Mouse (Mus musculus): Measurements from ENCODE around the gene Smok3c. TPM values are rescaled to one million over a fixed set of nuclear protein-coding genes. Genes with fewer than 3 reads are reported as not detected.
"Not testable (repeated sequence)": the region's sequence is repeated elsewhere in the genome, so short reads cannot be mapped to it uniquely, and the experiment has no call there.

Smok3c gene
- total RNA-seq, 2 experiments from 2014 or later = not detected

DNA sequence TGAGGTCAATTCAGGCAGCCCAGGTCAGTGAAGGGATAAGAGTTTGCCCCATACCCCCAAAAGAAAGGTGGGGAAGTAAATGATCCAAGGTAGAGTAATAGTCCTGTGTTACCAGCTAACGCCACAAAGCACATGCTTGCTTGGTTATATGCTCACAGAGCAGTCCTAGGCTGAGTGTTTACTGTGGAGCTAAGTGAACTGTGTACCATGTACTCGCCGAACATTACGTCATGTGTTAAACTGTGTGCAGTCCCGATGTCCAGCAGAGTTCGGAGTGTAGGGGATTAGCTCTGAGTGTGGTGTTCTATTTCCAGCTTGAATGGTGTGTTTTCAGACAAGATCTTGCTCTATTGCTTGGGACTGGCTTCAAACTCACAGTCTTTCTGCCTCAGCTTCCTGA, 41.5 kb downstream of the Smok3c start:
- no peak for ATAC-seq (replicated peaks; ENCODE audit: poor library complexity)

DNA sequence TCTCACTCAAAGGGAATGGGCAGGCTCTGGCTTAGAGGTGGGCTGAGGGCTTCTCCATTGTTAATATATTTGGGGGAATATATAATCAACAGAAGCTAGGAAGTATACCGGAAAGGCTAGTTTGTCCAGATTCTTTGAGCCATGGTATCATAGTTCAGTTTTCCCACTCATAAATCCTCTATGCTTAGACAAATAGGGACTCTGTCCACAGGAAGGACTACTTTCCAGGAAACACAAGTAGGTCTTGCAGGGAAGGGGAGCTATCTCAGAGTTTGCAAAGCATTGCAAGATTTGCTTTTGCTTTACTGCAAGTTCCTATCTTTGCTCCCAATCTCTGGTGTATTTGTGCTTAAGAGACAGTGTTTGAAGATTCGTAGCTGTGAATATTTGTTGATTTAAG, 52.0 kb downstream of the Smok3c start:
- no peak for ATAC-seq (replicated peaks; ENCODE audit: poor library complexity)

DNA sequence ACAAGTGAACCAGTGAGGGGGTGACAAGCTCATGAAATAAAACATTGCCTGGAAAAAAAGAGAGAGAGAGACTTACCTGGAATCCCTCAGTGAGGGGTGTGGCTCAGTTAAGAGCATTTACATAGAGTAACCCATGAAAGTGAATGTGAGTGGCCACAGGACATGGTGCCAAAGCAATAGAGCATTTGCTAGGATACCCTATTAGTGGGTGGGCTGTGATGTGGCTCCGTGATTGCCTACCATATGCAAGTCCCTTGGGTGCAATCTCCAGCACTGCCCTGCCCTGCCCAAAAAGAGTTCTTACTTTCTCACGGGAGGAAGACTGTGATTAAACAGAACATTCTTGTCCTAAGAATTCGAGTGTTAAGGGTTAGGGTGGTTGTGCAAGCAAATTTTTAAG, 54.1 kb downstream of the Smok3c start:
- no peak for ATAC-seq (replicated peaks; ENCODE audit: poor library complexity)

DNA sequence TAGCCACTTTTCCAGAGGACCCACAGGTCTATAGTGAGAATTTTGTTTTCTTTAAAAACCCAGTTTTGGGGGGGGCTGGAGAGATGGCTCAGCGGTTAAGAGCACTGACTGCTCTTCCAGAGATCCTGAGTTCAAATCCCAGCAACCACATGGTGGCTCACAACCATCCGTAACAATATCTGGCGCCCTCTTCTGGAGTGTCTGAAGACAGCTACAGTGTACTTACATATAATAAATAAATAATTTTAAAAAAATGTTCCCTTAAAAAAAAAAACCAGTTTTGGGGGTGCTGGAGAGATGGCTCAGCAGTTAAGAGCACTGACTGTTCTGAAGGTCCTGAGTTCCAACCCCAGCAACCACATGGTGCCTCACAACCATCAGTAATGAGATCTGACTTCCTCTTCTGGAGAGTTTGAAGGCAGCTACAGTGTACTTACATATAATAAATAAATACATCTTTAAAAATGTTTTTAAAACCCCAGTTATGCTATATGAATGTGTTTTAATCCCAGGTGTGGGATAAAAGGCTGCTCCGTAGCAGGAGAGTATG, 56.9 kb downstream of the Smok3c start:
- ATAC-seq (replicated peaks; ENCODE audit: poor library complexity) = not testable (repeated sequence)

Other genes starting within 250 kb of the Smok3c start
- 6.8 and 10.5 TPM in 2 replicates for gene Pilra, start 216.9 kb upstream of the Smok3c start, total RNA-seq (2015)
- gene Pilra, start 216.9 kb upstream of the Smok3c start, total RNA-seq (2017) = 6.7 and 6.9 TPM in 2 replicates
- gene Pilrb1, start 195.1 kb upstream of the Smok3c start, total RNA-seq (2015) = 15.7 and 16.8 TPM in 2 replicates
- 11.6 and 19.9 TPM in 2 replicates for gene Pilrb1, start 195.1 kb upstream of the Smok3c start, total RNA-seq (2017)
- 20.2 and 43.2 TPM in 2 replicates for gene Pilrb2, start 181.4 kb upstream of the Smok3c start, total RNA-seq (2015)
- 9.6 and 14.9 TPM in 2 replicates for gene Pilrb2, start 181.4 kb upstream of the Smok3c start, total RNA-seq (2017)
- not detected in 2 replicates for gene Cyp3a13, start 131.6 kb upstream of the Smok3c start, total RNA-seq (2015)
- not detected in 2 replicates for gene Cyp3a13, start 131.6 kb upstream of the Smok3c start, total RNA-seq (2017)
- not detected in 2 replicates for gene Gjc3, start 90.1 kb upstream of the Smok3c start, total RNA-seq (2015)
- gene Gjc3, start 90.1 kb upstream of the Smok3c start, total RNA-seq (2017) = not detected in 2 replicates
- not detected in 2 replicates for gene Azgp1, start 71.7 kb upstream of the Smok3c start, total RNA-seq (2015)
- not detected in 2 replicates for gene Azgp1, start 71.7 kb upstream of the Smok3c start, total RNA-seq (2017)
- not detected in 2 replicates for gene Smok3a, start 31.9 kb upstream of the Smok3c start, total RNA-seq (2015)
- gene Smok3a, start 31.9 kb upstream of the Smok3c start, total RNA-seq (2017) = not detected in 2 replicates
- not detected in 2 replicates for gene Smok3b, start 31.8 kb upstream of the Smok3c start, total RNA-seq (2015)
- not detected in 2 replicates for gene Smok3b, start 31.8 kb upstream of the Smok3c start, total RNA-seq (2017)
- 26.0 and 30.1 TPM in 2 replicates for gene Zkscan1, start 31.9 kb downstream of the Smok3c start, total RNA-seq (2015)
- 19.9 and 25.2 TPM in 2 replicates for gene Zkscan1, start 31.9 kb downstream of the Smok3c start, total RNA-seq (2017)
- 13.9 and 14.0 TPM in 2 replicates for gene Zscan21, start 63.7 kb downstream of the Smok3c start, total RNA-seq (2015)
- gene Zscan21, start 63.7 kb downstream of the Smok3c start, total RNA-seq (2017) = 11.8 and 12.5 TPM in 2 replicates
- gene Zfp113, start 102.5 kb downstream of the Smok3c start, total RNA-seq (2015) = 6.5 and 7.5 TPM in 2 replicates
- gene Zfp113, start 102.5 kb downstream of the Smok3c start, total RNA-seq (2017) = 7.8 and 8.0 TPM in 2 replicates
- 161 and 164 TPM in 2 replicates for gene Cops6, start 107.9 kb downstream of the Smok3c start, total RNA-seq (2015)
- gene Cops6, start 107.9 kb downstream of the Smok3c start, total RNA-seq (2017) = 54.4 and 55.6 TPM in 2 replicates
- 14.3 and 15.9 TPM in 2 replicates for gene Ap4m1, start 118.8 kb downstream of the Smok3c start, total RNA-seq (2015)
- 34.1 and 36.9 TPM in 2 replicates for gene Ap4m1, start 118.8 kb downstream of the Smok3c start, total RNA-seq (2017)
- 239 and 250 TPM in 2 replicates for gene Mcm7, start 119.2 kb downstream of the Smok3c start, total RNA-seq (2015)
- 395 and 444 TPM in 2 replicates for gene Mcm7, start 119.2 kb downstream of the Smok3c start, total RNA-seq (2017)
- 23.2 and 29.5 TPM in 2 replicates for gene Taf6, start 134.3 kb downstream of the Smok3c start, total RNA-seq (2015)
- gene Taf6, start 134.3 kb downstream of the Smok3c start, total RNA-seq (2017) = 34.0 and 43.8 TPM in 2 replicates
- 28.7 and 30.1 TPM in 2 replicates for gene Cnpy4, start 134.3 kb downstream of the Smok3c start, total RNA-seq (2015)
- 45.8 and 59.3 TPM in 2 replicates for gene Cnpy4, start 134.3 kb downstream of the Smok3c start, total RNA-seq (2017)
- 6.9 and 7.1 TPM in 2 replicates for gene Mblac1, start 141.1 kb downstream of the Smok3c start, total RNA-seq (2015)
- gene Mblac1, start 141.1 kb downstream of the Smok3c start, total RNA-seq (2017) = 9.4 and 10.0 TPM in 2 replicates
- gene Nxpe5, start 172.7 kb downstream of the Smok3c start, total RNA-seq (2015) = 0.94 and 2.0 TPM in 2 replicates
- gene Nxpe5, start 172.7 kb downstream of the Smok3c start, total RNA-seq (2017) = 1.9 and 2.2 TPM in 2 replicates
- gene Lamtor4, start 202.3 kb downstream of the Smok3c start, total RNA-seq (2015) = 123 and 127 TPM in 2 replicates
- 69.9 and 101 TPM in 2 replicates for gene Lamtor4, start 202.3 kb downstream of the Smok3c start, total RNA-seq (2017)
- 35.7 and 44.1 TPM in 2 replicates for gene BC037034, start 210.8 kb downstream of the Smok3c start, total RNA-seq (2015)
- gene BC037034, start 210.8 kb downstream of the Smok3c start, total RNA-seq (2017) = 44.1 and 46.7 TPM in 2 replicates
- gene Gal3st4, start 219.6 kb downstream of the Smok3c start, total RNA-seq (2015) = not detected in 2 replicates
- gene Gal3st4, start 219.6 kb downstream of the Smok3c start, total RNA-seq (2017) = 0.12 and 0.30 TPM in 2 replicates
- gene Gm43720, start 226.8 kb downstream of the Smok3c start, total RNA-seq (2015) = not detected in 2 replicates
- gene Gm43720, start 226.8 kb downstream of the Smok3c start, total RNA-seq (2017) = not detected in 2 replicates
- gene Gpc2, start 226.8 kb downstream of the Smok3c start, total RNA-seq (2015) = 1.2 and 2.0 TPM in 2 replicates
- gene Gpc2, start 226.8 kb downstream of the Smok3c start, total RNA-seq (2017) = 3.2 and 3.9 TPM in 2 replicates
- gene Stag3, start 227.0 kb downstream of the Smok3c start, total RNA-seq (2015) = 15.7 and 20.2 TPM in 2 replicates
- gene Stag3, start 227.0 kb downstream of the Smok3c start, total RNA-seq (2017) = 9.3 and 22.2 TPM in 2 replicates